Mouse (Mus musculus) midbrain, embryonic 11.5 days (tissue): Measurements from ENCODE around the gene Tbc1d16. TPM values are rescaled to one million over a fixed set of nuclear protein-coding genes. Genes with fewer than 3 reads are reported as not detected.

Experiments
- ATAC-seq: fragments of 200-750 bp; cut with Nextera tagmentation; 2 replicates; pipeline ENCODE4 v1.8.0; 2017; ENCODE audit warnings: moderate TSS enrichment, moderate library complexity; ENCODE audit not compliant: low FRiP score
- DNase-seq: peaks from one replicate; pipeline ENCODE4 v3.0.0; 2015; ENCODE audit warnings: low spot score; ENCODE audit errors: missing footprints
- H3K27ac ChIP-seq: fragments of 300-500 bp; sonication (generic); 2 replicates; pipeline ENCODE4 v1.5.1; 2014; ENCODE audit warnings: low read depth, low read length
- H3K27me3 ChIP-seq: fragments of 300-500 bp; sonication (generic); 2 replicates; pipeline ENCODE4 v1.6.1; 2014; ENCODE audit warnings: mild to moderate bottlenecking, low read length, moderate library complexity, mixed read lengths; ENCODE audit not compliant: control insufficient read depth, insufficient read depth
- H3K36me3 ChIP-seq: fragments of 300-500 bp; sonication (generic); 2 replicates; pipeline ENCODE4 v1.6.1; 2014; ENCODE audit warnings: mild to moderate bottlenecking, low read length, moderate library complexity, mixed read lengths; ENCODE audit not compliant: control insufficient read depth, insufficient read depth
- H3K4me1 ChIP-seq: fragments of 300-500 bp; sonication (generic); 2 replicates; pipeline ENCODE4 v1.6.1; 2014; ENCODE audit warnings: low read length; ENCODE audit not compliant: control insufficient read depth, insufficient read depth
- H3K4me2 ChIP-seq: fragments of 300-500 bp; sonication (generic); 2 replicates; pipeline ENCODE4 v1.6.1; 2014; ENCODE audit warnings: mild to moderate bottlenecking, moderate library complexity
- H3K4me3 ChIP-seq: fragments of 300-500 bp; sonication (generic); 2 replicates; pipeline ENCODE4 v1.5.1; 2014; ENCODE audit warnings: low read depth, low read length
- H3K9ac ChIP-seq: fragments of 300-500 bp; sonication (generic); 2 replicates; pipeline ENCODE4 v1.6.1; 2014; ENCODE audit warnings: low read length
- H3K9me3 ChIP-seq: fragments of 300-500 bp; sonication (generic); 2 replicates; pipeline ENCODE4 v1.6.1; 2016; ENCODE audit warnings: low read length; ENCODE audit not compliant: control insufficient read depth
- WGBS: fragments of 180-500 bp; shearing (Covaris S2); extraction: QIAGEN DNeasy Blood & Tissue Kit; methylation state at CpG from one replicate; pipeline ENCODE4 v1.1.7; 2014; 5-methylcytosine and 5-hydroxymethylcytosine counted together
- polyA plus RNA-seq: library from polyadenylated mRNA; unstranded; fragments of >200 nt; fragmentation: Nextera tagmentation; extraction: Ambion mirVana; gene quantifications from 2 replicates; pipeline ENCODE4 v1.2.1, GENCODE M21; 2014

Tbc1d16 gene
- polyA plus RNA-seq, 1 experiment from 2014 or later: 15.2 TPM

GRCm38 (mm10) chr11:119125929-119126861, 102.1 kb downstream of the Tbc1d16 start:
- peak; percentile 82 for DNase-seq
- WGBS: 43% methylated on average over 23 of the region's 23 CpGs
- Histone ChIP-seq H3K4me2 (no peak overlapping the region), H3K27me3 (peaks cover 6% of the 10 kb centered on the region), H3K36me3 (no peaks in the 10 kb centered on the region), H3K9me3 (no peaks in the 10 kb centered on the region; the same call in 1 of the 2 replicates), H3K4me3 (no peak overlapping the region), H3K9ac (peak overlapping the region; percentile 16; the same call in 1 of the 2 replicates), H3K4me1 (peaks cover 19% of the 10 kb centered on the region), H3K27ac (no peak overlapping the region)
- ATAC-seq: 0 out of 2 replicates have a peak, but pooled peaks have one; percentile 36

GRCm38 (mm10) chr11:119124536-119124935, 103.8 kb downstream of the Tbc1d16 start:
- Histone ChIP-seq H3K36me3 (no peaks in the 10 kb centered on the region), H3K4me3 (no peak overlapping the region), H3K9ac (no peak overlapping the region), H3K9me3 (no peaks in the 10 kb centered on the region), H3K4me2 (no peak overlapping the region), H3K4me1 (peaks cover 15% of the 10 kb centered on the region), H3K27ac (no peak overlapping the region), H3K27me3 (peaks cover 4% of the 10 kb centered on the region)
- DNase-seq (no peak), ATAC-seq (no peak)
- WGBS: 91% methylated on average over 6 of the region's 6 CpGs

GRCm38 (mm10) chr11:119123522-119124319, 104.6 kb downstream of the Tbc1d16 start:
- no peak overlapping the region for H3K4me3 ChIP-seq
- ATAC-seq (no peak), DNase-seq (no peak)
- H3K9me3 ChIP-seq: no peaks in the 10 kb centered on the region
- H3K9ac ChIP-seq: no peak overlapping the region
- H3K36me3 ChIP-seq: no peaks in the 10 kb centered on the region
- H3K4me1 ChIP-seq: peaks cover 15% of the 10 kb centered on the region
- H3K27ac ChIP-seq: no peak overlapping the region
- no peak overlapping the region for H3K4me2 ChIP-seq
- H3K27me3 ChIP-seq: no peaks in the 10 kb centered on the region; the same call in 1 of the 2 replicates
- 86% methylated on average over 5 of the region's 5 CpGs for WGBS

GRCm38 (mm10) chr11:119122396-119122795, 105.9 kb downstream of the Tbc1d16 start:
- Histone ChIP-seq H3K36me3 (no peaks in the 10 kb centered on the region), H3K27me3 (no peaks in the 10 kb centered on the region)

GRCm38 (mm10) chr11:119118905-119119304, 109.4 kb downstream of the Tbc1d16 start:
- peaks cover 5% of the 10 kb centered on the region for H3K4me1 ChIP-seq
- DNase-seq: no peak
- no peak for ATAC-seq
- no peak overlapping the region for H3K9ac ChIP-seq
- H3K4me2 ChIP-seq: no peak overlapping the region
- 24% methylated on average over 7 of the region's 7 CpGs for WGBS
- H3K27ac ChIP-seq: no peak overlapping the region
- no peak overlapping the region for H3K4me3 ChIP-seq
- no peaks in the 10 kb centered on the region for H3K36me3 ChIP-seq
- H3K9me3 ChIP-seq: no peaks in the 10 kb centered on the region
- H3K27me3 ChIP-seq: no peaks in the 10 kb centered on the region

More at GRCm38 (mm10) chr11:119122396-119122795, 105.9 kb downstream of the Tbc1d16 start:
- Histone ChIP-seq H3K9ac (no peak overlapping the region), H3K4me2 (no peak overlapping the region), H3K4me3 (no peak overlapping the region), H3K9me3 (no peaks in the 10 kb centered on the region), H3K27ac (no peak overlapping the region), H3K4me1 (peaks cover 15% of the 10 kb centered on the region)
- WGBS: 77% methylated on average over 5 of the region's 5 CpGs
- ATAC-seq (no peak), DNase-seq (no peak)

GRCm38 (mm10) chr11:119117945-119118344, 110.4 kb downstream of the Tbc1d16 start:
- H3K36me3 ChIP-seq: no peaks in the 10 kb centered on the region
- H3K9me3 ChIP-seq: no peaks in the 10 kb centered on the region
- no peak overlapping the region for H3K27ac ChIP-seq
- 58% methylated on average over 7 of the region's 7 CpGs for WGBS
- no peak overlapping the region for H3K4me3 ChIP-seq
- no peak for DNase-seq
- H3K4me2 ChIP-seq: no peak overlapping the region
- H3K27me3 ChIP-seq: no peaks in the 10 kb centered on the region
- no peak overlapping the region for H3K9ac ChIP-seq
- ATAC-seq: no peak
- peaks cover 5% of the 10 kb centered on the region for H3K4me1 ChIP-seq

GRCm38 (mm10) chr11:119116992-119117391, 111.3 kb downstream of the Tbc1d16 start:
- peaks cover 5% of the 10 kb centered on the region for H3K4me1 ChIP-seq
- no peaks in the 10 kb centered on the region for H3K36me3 ChIP-seq
- DNase-seq: no peak
- ATAC-seq: no peak
- no peak overlapping the region for H3K9ac ChIP-seq
- H3K4me3 ChIP-seq: no peak overlapping the region
- H3K4me2 ChIP-seq: no peak overlapping the region
- H3K27me3 ChIP-seq: no peaks in the 10 kb centered on the region
- H3K27ac ChIP-seq: no peak overlapping the region
- 66% methylated on average over 4 of the region's 4 CpGs for WGBS
- no peaks in the 10 kb centered on the region for H3K9me3 ChIP-seq

GRCm38 (mm10) chr11:119112721-119113120, 115.6 kb downstream of the Tbc1d16 start:
- no peak for ATAC-seq
- Histone ChIP-seq H3K36me3 (no peaks in the 10 kb centered on the region), H3K27ac (no peak overlapping the region), H3K27me3 (no peaks in the 10 kb centered on the region), H3K9ac (no peak overlapping the region), H3K4me3 (no peak overlapping the region), H3K9me3 (no peaks in the 10 kb centered on the region), H3K4me1 (peaks cover 5% of the 10 kb centered on the region; the same call in 1 of the 2 replicates), H3K4me2 (no peak overlapping the region)
- DNase-seq: no peak
